Mouse (Mus musculus) ES-Bruce4 (cell line): ENCODE data around the gene Ntm.

Source experiments
- CTCF ChIP-seq: IDR thresholded peaks from one replicate; pipeline ENCODE4 v1.8.1; 2011; ENCODE audit warnings: low read depth, low read length
- EP300 ChIP-seq: IDR thresholded peaks from 2 replicates; pipeline ENCODE4 v1.6.1; 2011; ENCODE audit warnings: low read depth, low read length; ENCODE audit not compliant: insufficient read depth
- POLR2A ChIP-seq: IDR thresholded peaks from one replicate; pipeline ENCODE4 v1.8.1; 2011; ENCODE audit warnings: low read length; ENCODE audit not compliant: insufficient read depth

DNA sequence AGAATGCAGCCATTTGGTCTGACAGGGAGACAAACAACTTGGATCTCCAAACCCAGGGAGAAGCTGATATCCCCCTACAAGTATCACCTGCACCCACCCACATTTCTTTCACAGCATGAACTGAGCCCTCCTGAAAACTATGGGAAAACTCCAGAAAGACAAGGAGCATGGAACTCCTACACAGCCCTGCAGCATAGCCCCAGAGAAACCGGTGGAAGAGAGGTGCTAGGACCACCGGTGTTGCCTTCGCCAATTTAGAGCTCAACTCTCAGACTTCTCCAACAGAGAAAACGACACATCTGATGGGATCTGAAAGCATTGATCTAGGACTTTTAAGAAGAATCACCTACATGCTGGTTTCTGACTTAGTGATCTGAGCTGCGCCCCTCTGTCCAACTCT lies 312.7 kb downstream of the Ntm start:
- no peak for TF ChIP-seq POLR2A
- no peak for TF ChIP-seq CTCF
- TF ChIP-seq EP300 = no peak
